Mouse (Mus musculus) 416B (cell line): ENCODE measurements at regions not wholly inside any gene's neighbourhood (a gene's known extent, or its start where the extent isn't known, plus 50 kb on each side); places are given as distances from the start of the nearest gene placed in this dataset.
A peak's percentile ranks its signal among the peaks of the same experiment; 100 is the strongest.

Experiments
- DNase-seq: peaks from one replicate; pipeline ENCODE4 v3.0.0; 2011; ENCODE audit warnings: low read depth

DNA sequence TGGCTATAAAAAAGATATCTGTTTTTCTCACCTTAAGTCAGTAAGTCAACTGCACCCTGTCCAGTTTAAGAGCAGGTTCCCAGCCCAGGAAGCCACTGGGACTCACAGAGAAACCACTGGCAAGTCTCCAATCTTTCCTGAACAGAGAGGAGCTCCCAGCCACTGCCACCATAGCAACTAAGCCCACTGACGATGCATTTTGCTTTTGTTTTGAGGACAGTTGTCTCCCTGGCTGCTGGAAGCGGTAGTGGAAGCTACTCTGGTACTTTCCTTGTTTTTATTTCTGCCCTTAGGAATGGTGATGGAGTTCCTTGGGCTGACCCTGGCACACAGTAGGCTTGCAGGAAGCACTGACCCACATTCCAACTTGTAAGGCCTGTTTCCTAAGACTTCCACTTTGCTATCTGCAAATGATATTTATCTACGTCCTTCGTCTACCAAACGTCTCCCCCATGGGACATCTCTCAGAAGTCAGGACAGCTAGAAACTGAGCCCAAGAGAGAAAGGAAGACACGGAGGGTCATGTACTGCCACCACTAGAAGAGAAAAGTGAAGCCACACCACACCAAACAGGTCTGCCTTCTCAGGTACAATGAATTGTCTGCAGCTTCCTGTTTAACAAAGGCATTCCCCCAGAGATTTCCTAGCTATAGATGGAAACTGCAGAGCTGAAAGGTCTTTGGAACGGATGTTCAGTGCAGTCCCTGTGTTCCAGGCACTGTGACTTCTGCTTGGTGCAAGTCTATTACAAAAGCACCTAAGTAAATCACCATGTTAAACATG, 125.7 kb upstream of the Fmo9 start:
- DNase-seq, result no peak

DNA sequence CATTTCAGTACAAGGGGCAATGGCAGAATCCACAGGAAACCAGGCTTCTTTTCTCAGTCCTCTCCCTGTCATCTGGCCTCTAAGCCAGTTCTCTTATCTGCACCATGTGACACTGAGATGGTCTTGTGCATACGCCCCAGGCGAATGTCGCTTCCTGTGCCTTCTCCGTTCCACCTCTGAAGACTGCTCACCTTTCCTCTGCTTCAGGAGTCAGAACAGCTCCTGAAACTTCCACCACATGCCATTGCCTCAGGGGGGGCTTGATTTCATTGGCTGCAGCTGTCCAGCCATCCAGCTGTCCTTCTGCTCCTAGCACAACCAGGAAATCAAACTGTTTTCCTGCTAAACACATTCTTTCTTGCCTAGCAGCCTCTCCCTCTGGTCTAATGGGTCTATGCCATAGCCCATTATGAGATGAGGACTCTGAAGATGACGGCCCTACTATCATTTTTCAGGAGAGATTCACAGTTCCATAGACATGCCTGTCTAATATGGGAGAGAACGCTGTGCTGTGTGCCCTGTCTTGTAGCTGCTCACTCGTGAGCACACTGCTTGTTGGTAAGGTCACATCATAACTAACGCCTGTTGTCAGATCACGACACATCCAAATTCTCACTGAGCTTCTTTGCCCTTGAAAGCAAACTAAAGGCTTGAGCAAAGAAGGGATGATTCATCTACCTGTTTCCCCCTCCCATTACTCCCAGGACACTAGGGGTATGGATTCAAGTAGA, 129.9 kb upstream of the Fmo9 start:
- no peak for DNase-seq

DNA sequence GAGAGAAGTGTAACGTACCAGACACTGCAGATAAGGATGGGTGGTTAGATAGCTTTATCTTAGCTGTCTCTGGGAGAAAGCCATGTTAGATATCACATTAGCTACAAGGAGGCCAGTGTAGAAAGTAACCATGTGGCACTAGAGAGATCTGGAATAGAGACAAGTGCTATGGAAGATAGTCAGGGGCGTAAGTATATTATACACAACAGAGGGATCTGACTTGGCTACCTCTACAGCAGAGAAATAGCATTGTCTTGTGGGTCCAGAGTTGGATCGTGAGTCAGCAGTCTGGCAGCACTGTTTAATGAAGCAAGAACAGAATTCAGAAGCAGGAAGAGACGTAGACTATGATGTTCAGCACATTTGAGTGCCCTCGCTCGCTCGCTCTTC, 130.4 kb upstream of the Fmo9 start:
- peak; percentile 31 for DNase-seq

DNA sequence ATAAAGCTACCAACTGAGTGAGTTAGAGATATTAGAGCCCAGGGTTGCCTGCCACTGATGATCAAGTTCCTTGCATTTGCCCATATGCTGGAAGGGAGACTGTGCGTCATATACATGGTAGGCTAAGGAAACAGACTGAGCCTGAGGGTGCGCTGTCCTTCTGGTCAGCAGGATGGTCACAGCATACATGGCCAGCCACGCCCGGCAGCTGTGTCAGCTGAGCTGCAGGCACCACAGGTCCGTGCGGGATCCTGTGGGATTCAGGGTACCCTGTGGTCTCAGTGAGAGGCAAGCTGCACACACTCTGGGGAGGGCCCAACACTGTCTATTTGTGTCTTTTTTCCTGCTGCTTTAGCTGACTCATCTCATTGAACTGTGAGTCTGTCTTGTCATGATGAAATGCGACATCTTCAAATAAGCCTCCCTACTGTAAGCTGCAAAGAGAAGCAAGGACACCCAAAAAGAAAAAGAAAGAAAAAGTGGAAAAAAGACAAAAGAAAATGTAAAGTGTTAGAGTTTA, 131.3 kb upstream of the Fmo9 start:
- DNase-seq, result peak; percentile 31

DNA sequence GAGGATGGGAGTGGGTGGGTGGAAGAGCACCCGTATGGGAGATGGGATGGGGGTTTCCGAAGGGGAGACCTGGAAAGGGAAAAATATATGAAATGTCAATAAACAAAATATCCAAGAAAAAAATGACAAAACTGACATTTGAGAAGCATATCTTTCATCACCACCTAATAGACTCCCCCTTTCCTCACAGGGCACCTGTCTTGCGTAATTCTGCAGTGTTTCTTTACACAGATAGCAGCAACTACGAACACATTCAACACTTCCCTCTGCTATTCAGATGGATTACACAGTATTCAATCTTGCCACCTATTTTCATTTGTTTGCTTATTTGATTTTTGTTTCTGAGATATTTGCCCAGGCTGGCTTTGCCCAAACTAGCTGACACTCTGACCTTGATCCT, 136.3 kb upstream of the Fmo9 start:
- peak; percentile 68 for DNase-seq

DNA sequence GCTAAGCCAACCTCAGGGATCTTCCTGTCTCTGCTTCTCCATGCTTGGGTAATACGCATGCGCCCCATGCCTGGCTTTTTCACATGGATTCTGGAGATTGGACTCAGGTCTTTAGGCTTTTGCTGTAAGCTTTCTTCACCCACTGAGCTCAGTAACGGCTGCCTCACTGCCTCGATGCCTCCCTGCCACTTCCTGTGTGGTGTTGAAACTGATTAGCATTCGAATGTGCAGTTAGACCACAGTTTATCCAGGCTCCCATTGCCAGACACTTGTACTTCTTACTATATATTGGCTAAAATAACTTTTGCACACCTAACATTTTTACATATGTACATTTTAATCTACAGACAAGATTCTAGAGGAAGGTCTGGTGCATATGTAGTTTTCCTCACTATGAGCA, 137.0 kb upstream of the Fmo9 start:
- peak; percentile 73 for DNase-seq

DNA sequence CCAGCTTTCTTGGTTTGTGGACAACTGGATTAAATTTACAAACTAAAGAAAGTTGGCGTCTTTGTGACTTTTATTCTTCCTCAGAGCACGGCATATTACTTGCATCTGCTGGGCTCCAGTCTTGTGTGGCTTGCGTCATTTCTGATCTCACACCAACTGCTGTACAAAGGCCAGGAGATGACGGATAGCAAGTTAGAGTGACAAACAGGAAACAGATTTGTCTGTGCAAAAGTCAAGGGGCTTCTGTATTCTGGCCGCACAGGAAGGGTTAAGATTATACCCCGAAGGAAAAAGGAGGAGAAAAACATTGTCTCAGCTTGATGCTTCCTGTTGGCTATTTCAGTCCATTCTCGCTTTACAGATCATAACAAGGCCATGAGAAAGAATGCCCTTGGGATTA, 137.8 kb upstream of the Fmo9 start:
- DNase-seq, result peak; percentile 90

DNA sequence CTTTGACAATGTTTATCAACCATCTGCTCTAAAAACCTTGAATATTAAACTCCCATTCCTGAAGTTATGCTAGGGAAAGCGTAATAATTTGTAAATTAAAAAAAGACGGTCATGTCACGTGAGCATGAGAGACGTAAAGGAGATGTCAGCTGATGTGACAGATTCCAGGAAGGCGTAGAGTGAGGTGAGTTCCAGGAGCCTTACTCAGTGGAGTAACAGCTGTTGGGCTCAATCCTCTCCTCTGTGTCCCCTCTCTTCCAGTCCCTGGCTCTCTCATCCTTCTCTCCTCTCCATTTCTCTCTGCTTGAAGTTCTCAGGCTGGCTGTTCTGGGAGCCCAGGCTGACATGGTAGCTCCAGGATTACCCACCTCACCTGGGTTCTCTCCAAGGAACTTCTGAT, 138.4 kb upstream of the Fmo9 start:
- no peak for DNase-seq

DNA sequence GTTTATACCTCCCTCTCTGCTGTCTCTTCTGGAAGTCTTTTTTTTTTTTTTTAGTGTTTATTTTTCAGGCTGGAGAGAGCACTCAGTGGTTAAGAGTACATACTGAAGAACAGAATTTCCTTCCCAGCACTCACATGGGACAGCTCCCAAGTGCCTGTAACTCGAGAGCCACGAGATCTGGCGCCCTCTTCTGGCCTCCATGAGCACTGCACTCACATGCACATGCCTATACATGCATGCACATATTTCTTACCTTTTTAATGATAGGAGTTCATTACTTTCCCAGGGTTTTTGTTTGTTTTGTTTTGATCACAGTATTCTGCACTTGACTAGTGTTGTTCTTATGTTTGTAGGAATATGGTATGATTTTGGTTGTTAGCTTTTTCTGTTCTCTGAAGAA, 139.5 kb upstream of the Fmo9 start:
- peak; percentile 39 for DNase-seq

DNA sequence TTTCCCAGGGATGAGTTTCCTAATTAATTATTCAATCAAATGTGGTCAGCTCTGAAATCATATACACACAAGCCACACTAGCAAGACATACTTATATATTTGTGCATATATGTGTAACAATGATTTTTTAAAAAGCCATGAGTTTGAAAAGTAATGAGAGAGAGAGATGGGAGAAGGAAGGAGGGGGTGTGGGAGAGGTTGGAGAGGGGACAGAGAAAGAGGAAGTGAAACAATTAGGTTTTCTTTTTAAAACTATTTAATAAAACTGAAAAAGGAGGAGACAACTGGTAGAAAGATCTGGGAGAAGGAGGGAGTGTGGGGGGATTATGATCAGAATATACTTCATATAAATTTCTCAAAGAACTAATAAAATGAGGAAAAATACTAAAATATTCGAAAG, 155.7 kb upstream of the Fmo9 start:
- no peak for DNase-seq

DNA sequence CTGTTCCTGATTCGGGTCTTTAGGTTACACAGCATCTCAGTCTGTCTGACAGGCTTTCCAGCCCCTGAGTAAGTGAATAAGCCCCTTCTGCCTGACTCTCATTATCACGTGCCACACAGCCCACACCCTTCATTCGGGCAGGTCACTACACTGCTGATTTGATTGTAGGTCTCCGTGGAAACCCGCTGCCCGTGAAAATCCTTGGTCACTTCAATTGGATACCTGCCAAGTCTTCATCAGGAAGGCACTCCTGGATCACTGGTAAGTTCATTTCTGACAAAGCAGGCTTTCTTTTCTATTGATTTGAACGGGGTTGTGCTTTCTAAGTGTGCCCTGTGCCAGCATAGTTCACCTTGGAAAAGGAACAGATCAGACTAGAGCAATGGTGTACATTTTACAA, 158.2 kb upstream of the Fmo9 start:
- no peak for DNase-seq

DNA sequence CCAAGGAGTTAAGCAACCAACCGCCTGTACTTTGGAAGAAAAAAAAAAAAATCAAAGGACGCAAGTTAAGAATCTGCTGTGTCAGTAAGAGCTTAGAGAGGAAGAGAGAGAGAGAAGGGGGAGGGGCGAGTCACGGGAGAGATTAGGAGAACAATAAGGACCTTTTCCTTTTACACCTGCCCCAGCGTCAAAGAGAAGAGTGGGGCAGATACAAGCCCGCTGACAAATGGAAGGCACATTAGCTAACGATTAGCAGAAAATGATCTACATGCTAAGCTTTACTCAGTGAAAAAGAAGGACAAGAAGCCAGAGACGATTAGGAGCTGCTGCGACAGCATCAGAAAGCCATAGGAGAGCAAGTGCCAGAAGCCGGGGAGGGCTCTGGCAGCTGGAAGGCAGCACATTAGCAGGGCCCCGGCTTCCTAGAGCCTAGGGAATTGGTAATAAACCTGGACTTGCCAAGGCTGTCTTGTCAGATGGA, 157.8 kb upstream of the Fam78b start:
- DNase-seq, result no peak

DNA sequence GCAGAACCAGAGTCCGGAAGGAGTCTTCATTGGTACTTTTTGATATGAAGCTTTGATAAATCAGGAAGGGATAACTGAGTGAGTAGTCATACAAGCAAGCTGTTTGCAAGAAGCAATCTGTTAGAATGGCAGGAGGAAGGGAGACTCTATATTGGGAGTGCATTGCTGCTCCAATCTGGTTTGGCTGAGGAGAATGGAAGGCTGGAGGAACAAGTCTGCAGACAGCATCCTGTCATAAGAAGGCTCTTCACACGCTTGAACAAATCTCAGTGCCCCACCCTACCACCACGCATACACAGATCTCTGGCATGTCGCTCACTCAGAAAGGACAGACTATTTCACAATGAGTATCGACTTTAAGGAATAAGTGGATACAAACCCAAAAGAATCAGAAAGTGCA, 154.7 kb upstream of the Fam78b start:
- DNase-seq, result no peak

DNA sequence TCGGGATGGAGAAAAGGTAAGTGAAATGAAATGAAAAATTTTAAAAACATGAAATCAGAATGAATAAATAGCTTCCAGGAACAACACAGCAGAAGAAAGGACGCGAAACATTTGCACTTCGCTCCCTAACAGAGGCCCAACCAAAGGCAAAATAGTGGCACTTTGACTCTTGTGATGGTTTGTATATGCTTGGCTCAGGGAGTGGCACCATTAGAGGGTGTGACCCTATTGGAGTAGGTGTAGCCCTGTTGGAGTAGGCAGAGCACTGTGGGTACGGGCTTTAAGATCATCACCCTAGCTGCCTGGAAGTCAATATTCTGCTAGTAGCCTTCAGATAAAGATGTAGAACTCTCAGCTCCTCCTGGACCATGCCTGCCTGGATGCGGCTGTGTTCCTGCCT, 154.0 kb upstream of the Fam78b start:
- no peak for DNase-seq

DNA sequence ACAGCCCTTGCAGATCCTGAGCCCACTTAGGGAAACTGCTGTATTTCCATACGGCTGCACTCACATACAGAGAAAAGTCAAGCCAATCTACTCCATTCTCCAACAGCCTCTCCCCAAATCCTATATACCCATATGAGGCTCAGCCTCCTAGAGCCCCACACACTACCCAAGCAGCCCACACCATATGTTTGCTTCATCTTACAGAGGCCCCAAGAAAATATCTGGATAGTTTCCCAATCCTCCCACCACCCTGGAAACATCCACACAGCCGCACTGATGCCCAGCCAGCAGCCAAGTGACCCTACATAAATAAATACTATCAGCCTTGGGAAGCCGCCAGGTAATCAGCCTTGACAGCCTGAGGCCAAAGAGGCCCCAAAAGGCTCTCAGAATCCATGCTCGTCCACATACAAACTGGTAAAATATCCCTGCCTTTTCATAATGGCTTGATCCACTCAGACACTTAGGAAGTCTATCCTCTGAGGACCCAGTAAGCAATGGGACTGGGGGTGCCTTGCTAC, 153.1 kb upstream of the Fam78b start:
- DNase-seq, result no peak

DNA sequence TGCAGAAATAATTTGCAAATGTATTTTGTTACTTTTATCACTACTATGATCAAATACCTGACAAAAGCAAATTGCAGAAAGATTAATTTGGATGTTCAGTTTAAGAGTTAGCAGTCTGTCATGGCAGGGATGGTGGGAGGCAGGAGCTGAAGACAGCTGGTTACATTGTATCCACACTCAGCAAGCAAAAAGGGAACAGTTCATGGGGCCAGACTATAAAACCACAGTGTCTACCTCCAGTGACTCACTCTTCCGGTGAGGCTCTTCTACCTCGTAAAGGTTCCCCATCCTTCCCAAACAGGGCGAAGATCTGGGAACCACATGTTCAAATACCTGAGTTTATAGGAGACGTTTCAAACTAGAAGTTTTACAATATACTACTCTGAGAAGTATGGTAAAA, 145.2 kb upstream of the Fam78b start:
- no peak for DNase-seq

DNA sequence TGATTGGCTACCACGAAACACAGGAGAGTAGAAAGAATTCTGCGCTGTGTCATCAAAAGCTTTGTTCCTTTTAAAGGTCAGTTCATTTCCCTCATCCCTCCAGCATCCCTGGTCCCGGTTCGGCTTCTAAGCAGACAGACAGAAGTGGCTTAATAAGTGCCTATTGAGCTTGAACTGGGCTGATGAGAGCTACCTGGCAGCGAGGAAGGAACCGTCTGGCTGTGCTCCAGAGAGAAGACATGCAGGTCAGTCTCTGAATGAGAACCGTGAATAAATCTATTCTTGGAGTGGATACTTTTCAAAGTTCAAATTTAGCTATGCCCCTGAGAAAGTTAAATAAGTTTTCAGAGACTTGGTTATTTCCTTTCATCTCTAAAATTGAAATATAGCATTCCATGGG, 135.0 kb upstream of the Fam78b start:
- no peak for DNase-seq

DNA sequence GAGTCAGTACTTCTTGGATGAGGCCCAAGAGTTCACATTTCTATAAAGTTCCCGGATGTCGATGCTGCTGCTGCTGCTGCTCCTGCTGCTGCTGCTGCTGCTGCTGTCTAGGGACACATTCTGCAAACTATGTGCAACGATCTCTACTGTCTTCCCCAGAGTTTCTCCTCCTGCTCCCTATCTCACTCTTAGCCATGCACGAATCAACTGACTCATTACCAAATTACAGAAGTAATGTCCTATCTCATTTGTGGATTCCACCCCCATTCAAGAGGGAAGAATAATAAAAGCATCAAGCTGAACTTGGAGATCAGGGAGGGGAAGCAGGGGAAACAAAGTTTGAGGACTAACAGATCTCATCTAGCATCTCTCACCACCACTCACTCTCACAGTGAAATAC, 130.0 kb upstream of the Fam78b start:
- DNase-seq, result no peak

DNA sequence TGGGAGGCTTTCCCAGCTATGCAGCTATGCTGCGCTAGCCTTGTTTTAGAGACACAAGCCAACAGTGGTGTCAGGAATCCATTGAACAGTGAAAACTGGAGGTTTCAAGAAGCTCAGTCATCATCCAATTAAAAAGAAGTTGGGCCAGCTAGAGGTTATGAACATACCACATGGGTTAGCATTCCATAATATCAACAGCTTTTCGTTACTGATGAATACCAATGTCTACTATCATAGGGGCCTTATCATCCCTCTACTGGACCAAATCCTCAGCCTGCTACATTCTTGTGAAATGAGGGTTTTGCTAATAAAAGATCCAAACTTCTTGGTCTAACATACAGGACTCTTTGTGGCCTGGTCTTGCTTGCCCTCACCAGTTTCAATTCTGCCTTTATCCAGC, 124.8 kb upstream of the Fam78b start:
- DNase-seq, result no peak

DNA sequence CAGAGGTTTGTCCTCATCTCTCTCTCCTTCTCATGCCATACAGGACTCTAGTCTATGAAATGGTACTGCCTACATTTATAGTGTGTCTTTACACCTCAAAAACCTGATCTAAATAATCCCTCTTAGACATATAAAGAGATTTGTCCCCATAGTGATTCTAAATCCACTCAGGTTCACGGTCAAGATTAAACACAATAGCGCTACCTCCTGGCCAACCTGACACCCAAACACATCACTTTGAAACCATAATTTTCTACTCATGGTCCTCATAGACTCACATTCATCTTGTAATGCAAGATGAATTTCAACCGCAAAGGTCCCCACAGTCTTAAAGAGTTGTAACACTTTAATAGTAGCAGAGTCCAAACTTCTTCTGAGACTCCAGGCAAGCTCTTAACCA, 118.0 kb upstream of the Fam78b start:
- peak; percentile 30 for DNase-seq

DNA sequence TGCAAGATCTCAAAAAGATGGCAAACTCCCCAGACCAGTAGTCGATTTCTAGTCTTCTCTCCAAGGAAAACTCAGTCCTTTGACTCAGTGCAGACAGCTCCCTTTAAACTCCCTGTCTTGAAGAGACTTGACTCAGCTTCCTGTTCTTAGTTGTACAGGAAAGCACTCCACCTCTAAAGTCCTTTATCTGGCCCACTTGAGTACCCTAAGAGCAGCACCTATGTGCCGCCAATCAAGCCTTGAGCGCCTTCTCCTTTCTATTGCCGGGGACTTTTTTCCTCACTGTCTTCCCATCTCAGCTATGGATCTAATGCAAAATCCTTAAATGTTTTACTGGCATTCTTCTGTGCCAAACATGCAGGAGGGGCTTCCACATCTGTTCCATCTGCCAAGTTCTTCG, 105.3 kb upstream of the Fam78b start:
- DNase-seq, result no peak

DNA sequence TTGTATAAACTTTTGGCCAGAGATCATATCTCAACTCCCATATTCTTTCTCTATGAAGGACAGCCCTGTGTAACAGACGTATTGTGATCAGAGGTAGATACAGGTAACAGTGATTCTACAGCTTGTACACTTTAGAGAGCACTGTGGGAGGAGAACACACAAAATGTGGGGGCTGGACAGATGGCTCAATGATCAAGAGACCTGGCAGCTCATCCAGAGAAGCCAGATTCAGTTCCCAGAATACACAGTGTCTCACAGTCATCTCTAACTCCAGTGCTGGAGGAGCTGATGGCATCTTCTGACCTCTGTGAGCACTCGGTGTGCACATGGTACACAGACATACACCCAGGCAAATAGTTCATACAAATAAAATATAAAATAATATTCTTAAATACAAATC, 102.5 kb upstream of the Fam78b start:
- no peak for DNase-seq

DNA sequence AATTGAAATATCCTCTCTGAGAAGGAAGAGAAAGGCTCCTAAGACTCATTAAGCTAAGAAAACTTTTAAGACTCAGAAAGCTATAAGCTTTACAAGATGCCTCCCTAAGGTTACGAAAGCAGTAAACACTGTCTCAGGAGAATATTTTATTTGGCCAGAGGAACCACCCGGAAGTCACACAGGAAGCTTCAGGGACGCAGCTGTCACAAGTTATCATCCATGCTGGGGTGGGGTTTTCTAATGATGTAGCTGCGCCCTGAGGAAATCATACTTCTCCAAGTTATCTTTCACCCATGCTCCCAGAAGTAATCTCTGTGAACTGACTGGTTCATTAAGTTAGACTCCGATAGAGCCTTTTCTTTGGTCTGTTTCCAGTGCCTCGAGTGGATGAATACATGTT, 102.0 kb upstream of the Fam78b start:
- DNase-seq, result no peak
